Mouse (Mus musculus) Muller cell, postnatal 12 days (primary cell): ENCODE data around the gene Nagk.
"Not testable (repeated sequence)": the region's sequence is repeated elsewhere in the genome, so short reads cannot be mapped to it uniquely, and the experiment has no call there.

Experiments
- DNase-seq: peaks from one replicate; pipeline ENCODE4 v3.0.0-alpha.2; 2015; ENCODE audit errors: inconsistent ontology term

Gene Nagk

GRCm38 (mm10) chr6:83794760-83795296, at the start of gene Nagk:
Gene Nagk, plus strand, starts transcription at chr6:83794982.
- DNase-seq, result peak; percentile 96

GRCm38 (mm10) chr6:83745466-83745865, 49.3 kb upstream of the Nagk start:
- no peak for DNase-seq

- no peak for DNase-seq
Measured at GRCm38 (mm10) chr6:83749286-83749685, 45.5 kb upstream of the Nagk start.

- peak; percentile 41 for DNase-seq
Measured at GRCm38 (mm10) chr6:83750171-83750684, 44.6 kb upstream of the Nagk start.

GRCm38 (mm10) chr6:83756051-83756450, 38.7 kb upstream of the Nagk start:
- no peak for DNase-seq

GRCm38 (mm10) chr6:83762344-83762743, 32.4 kb upstream of the Nagk start, which contains the start of gene Ankrd53:
Gene Ankrd53, plus strand, starts transcription at chr6:83762644.
- no peak for DNase-seq

GRCm38 (mm10) chr6:83762880-83763431, 31.8 kb upstream of the Nagk start:
- peak; percentile 61 for DNase-seq

GRCm38 (mm10) chr6:83766982-83767381, 27.8 kb upstream of the Nagk start:
- no peak for DNase-seq

- DNase-seq, result no peak
Measured at GRCm38 (mm10) chr6:83768485-83768884, 26.3 kb upstream of the Nagk start.

- DNase-seq, result no peak
Measured at GRCm38 (mm10) chr6:83774126-83774525, 20.7 kb upstream of the Nagk start.

GRCm38 (mm10) chr6:83774781-83775563, 19.8 kb upstream of the Nagk start:
- DNase-seq, result no peak

GRCm38 (mm10) chr6:83775638-83776293, 19.0 kb upstream of the Nagk start, which contains the start of gene Tex261:
Gene Tex261, minus strand, starts transcription at chr6:83775813.
- peak; percentile 95 for DNase-seq

- no peak for DNase-seq
Measured at GRCm38 (mm10) chr6:83778306-83778705, 16.5 kb upstream of the Nagk start.

- peak; percentile 41 for DNase-seq
Measured at GRCm38 (mm10) chr6:83779026-83779425, 15.8 kb upstream of the Nagk start.

- DNase-seq, result no peak
Measured at GRCm38 (mm10) chr6:83786426-83786825, 8.4 kb upstream of the Nagk start.

GRCm38 (mm10) chr6:83788554-83788953, 6.2 kb upstream of the Nagk start:
- DNase-seq, result peak; percentile 53

- not testable (repeated sequence) for DNase-seq
Measured at GRCm38 (mm10) chr6:83790533-83790932, 4.2 kb upstream of the Nagk start.

- DNase-seq, result no peak
Measured at GRCm38 (mm10) chr6:83791251-83791890, 3.4 kb upstream of the Nagk start.

- DNase-seq, result no peak
Measured at GRCm38 (mm10) chr6:83795492-83795900, 714 bp downstream of the Nagk start.

- DNase-seq, result no peak
Measured at GRCm38 (mm10) chr6:83796686-83797085, 1.9 kb downstream of the Nagk start.

- no peak for DNase-seq
Measured at GRCm38 (mm10) chr6:83802033-83802432, 7.3 kb downstream of the Nagk start.

- DNase-seq, result no peak
Measured at GRCm38 (mm10) chr6:83802846-83803245, 8.1 kb downstream of the Nagk start.
